Mouse (Mus musculus): ENCODE results near the gene Prr7.

DNA sequence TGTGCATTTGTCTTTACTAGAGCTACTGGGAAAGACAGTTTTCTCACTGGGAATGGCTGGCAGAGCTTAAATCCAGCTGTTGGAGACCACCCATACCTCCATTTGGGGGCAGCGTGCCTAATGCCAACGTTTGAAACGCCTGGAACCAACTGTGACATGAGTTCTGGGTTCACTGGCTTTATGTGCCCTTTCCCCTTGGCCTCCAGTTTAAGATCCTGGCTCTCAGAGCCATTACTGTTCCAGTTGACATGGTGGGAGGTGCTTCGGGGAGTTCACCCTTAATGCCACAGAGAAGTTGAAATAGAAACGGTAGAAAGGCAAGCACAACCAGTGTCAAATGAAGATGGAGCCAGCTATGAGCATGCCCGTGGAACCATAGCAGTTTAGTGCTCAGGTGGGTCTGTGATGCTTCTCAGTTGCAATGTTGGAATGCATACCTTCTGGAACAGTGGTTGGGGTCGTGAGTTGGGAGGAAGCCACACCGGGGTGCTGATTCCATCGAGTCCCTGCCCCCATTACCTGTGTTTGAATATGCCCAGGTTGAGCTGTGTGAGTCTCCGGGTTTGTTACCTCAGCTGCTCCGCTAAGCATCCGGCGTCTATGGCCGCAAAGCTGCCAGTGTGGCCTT is 554 bp upstream of the Prr7 start:
- no peak for TF ChIP-seq POLR2A (IDR thresholded peaks at IDR 0.05; ENCODE audit: borderline replicate concordance, extremely low read depth, insufficient read depth, insufficient read length, poor library complexity, severe bottlenecking)
- TF ChIP-seq CTCF (IDR thresholded peaks at IDR 0.05; ENCODE audit: borderline replicate concordance, extremely low read depth, insufficient read depth, insufficient read length), result no peak

Measured in brain, embryonic 14.5 days (tissue).